Mouse (Mus musculus) ES-E14 (cell line): ENCODE data around the gene Sipa1l2. TPM values are rescaled to one million over a fixed set of nuclear protein-coding genes. Genes with fewer than 3 reads are reported as not detected.

Experiments
- DNase-seq: peaks from one replicate; pipeline ENCODE4 v3.0.0-alpha.2; 2013; ENCODE audit warnings: low read depth, low spot score
- H3K27ac ChIP-seq: 2 replicates; pipeline ENCODE4 v1.5.1; 2012; ENCODE audit warnings: low read depth, mild to moderate bottlenecking, low read length, moderate library complexity, mixed read lengths; ENCODE audit not compliant: poor library complexity, insufficient read depth, severe bottlenecking
- H3K36me3 ChIP-seq: 2 replicates; pipeline ENCODE4 v1.6.1; 2012; ENCODE audit warnings: mild to moderate bottlenecking, low read length, moderate library complexity, mixed read lengths; ENCODE audit not compliant: control insufficient read depth, poor library complexity, insufficient read depth, severe bottlenecking
- H3K4me1 ChIP-seq, 2 experiments: fragments of 150-350 bp in 1 of 2; sonication (generic) in 1 of 2; 2 replicates each; pipeline ENCODE4 v1.6.1; 2012; ENCODE audit warnings: low read length in 2 of 2, mild to moderate bottlenecking in 1 of 2, mixed read lengths in 1 of 2; ENCODE audit not compliant: control insufficient read depth in 2 of 2, insufficient read depth in 2 of 2, poor library complexity in 1 of 2
- H3K4me3 ChIP-seq, 2 experiments: fragments of 150-350 bp in 1 of 2; sonication (generic) in 1 of 2; 2 replicates each; pipeline ENCODE4 v1.5.1; 2012; ENCODE audit warnings: low read length in 2 of 2, low read depth in 1 of 2, mild to moderate bottlenecking in 1 of 2, mixed read lengths in 1 of 2; ENCODE audit not compliant: insufficient read depth in 1 of 2, poor library complexity in 1 of 2, severe bottlenecking in 1 of 2
- H3K9ac ChIP-seq: 2 replicates; pipeline ENCODE4 v1.6.1; 2012; ENCODE audit warnings: low read depth, mild to moderate bottlenecking, low read length, mixed read lengths; ENCODE audit not compliant: poor library complexity, insufficient read depth, severe bottlenecking
- H3K9me3 ChIP-seq: fragments of 150-350 bp; sonication (generic); 2 replicates; pipeline ENCODE4 v1.6.1; 2012; ENCODE audit warnings: low read depth, mild to moderate bottlenecking, low read length; ENCODE audit not compliant: control insufficient read depth, insufficient read depth
- CHD2 ChIP-seq: IDR thresholded peaks from 2 replicates; pipeline ENCODE4 v1.6.1; 2014; ENCODE audit warnings: mild to moderate bottlenecking, low read depth, low read length, inconsistent platforms
- HCFC1 ChIP-seq: IDR thresholded peaks from 2 replicates; pipeline ENCODE4 v1.6.1; 2012; ENCODE audit warnings: low read length, inconsistent platforms, borderline replicate concordance; ENCODE audit not compliant: insufficient read depth
- MAFK ChIP-seq: IDR thresholded peaks from 2 replicates; pipeline ENCODE4 v1.6.1; 2014; ENCODE audit warnings: mild to moderate bottlenecking, low read depth, low read length, inconsistent platforms; ENCODE audit not compliant: insufficient read depth
- ZC3H11A ChIP-seq: IDR thresholded peaks from 2 replicates; pipeline ENCODE4 v1.6.1; 2012; ENCODE audit warnings: low read depth, mild to moderate bottlenecking, inconsistent platforms, low read length, borderline replicate concordance
- ZNF384 ChIP-seq: IDR thresholded peaks from 2 replicates; pipeline ENCODE4 v1.6.1; 2012; ENCODE audit warnings: low read depth, low read length, inconsistent platforms
- in situ Hi-C, 2 experiments: fragments of 600-800 bp; cut with MboI; formaldehyde crosslinking; loops; one replicate each; pipeline ENCODE4 v1.15.1; 2025; ENCODE audit warnings: low sequenced_read_pairs in 2 of 2, inconsistent platforms in 1 of 2; ENCODE audit not compliant: unreplicated experiment in 2 of 2
- total RNA-seq: library from RNA; depleted of rRNA; stranded (reverse); fragments of 300-350 nt; gene quantifications from 2 replicates; pipeline ENCODE4 v1.2.3, GENCODE M21; 2012

Gene Sipa1l2
- total RNA-seq, 1 experiment: 19.0 TPM

GRCm38 (mm10) chr8:125559066-125559653, 10.4 kb downstream of the Sipa1l2 start:
- Histone ChIP-seq H3K4me1 (peaks cover 4 to 54% of the 10 kb centered on the region in 2 experiments; a peak in 2 of 4 replicates), H3K9ac (no peak overlapping the region)
- DNase-seq: no peak

GRCm38 (mm10) chr8:125558109-125559065, 11.2 kb downstream of the Sipa1l2 start:
- Histone ChIP-seq H3K4me3 (no peak overlapping the region), H3K27ac (no peak overlapping the region), H3K9ac (no peak overlapping the region), H3K36me3 (peaks cover 4% of the 10 kb centered on the region; the same call in 1 of the 2 replicates), H3K9me3 (no peaks in the 10 kb centered on the region), H3K4me1 (peaks cover 4 to 58% of the 10 kb centered on the region in 2 experiments; a peak in 2 of 4 replicates)
- no peak for DNase-seq
- in situ Hi-C loops: loop anchor here in 1 of 2 experiments (25.0 kb wide), 1 partner anchor 371 kb away; no protein-coding TSS in a partner anchor
- no peak for TF ChIP-seq CHD2
- TF ChIP-seq HCFC1: no peak
- TF ChIP-seq ZNF384: no peak
- TF ChIP-seq ZC3H11A: no peak
- no peak for TF ChIP-seq MAFK

More at GRCm38 (mm10) chr8:125559066-125559653, 10.4 kb downstream of the Sipa1l2 start:
- no peaks in the 10 kb centered on the region for H3K9me3 ChIP-seq
- in situ Hi-C loops: loop anchor here in 1 of 2 experiments (25.0 kb wide), 1 partner anchor 372 kb away; no protein-coding TSS in a partner anchor
- no peak overlapping the region for H3K4me3 ChIP-seq
- peaks cover 4% of the 10 kb centered on the region; the same call in 1 of the 2 replicates for H3K36me3 ChIP-seq
- no peak overlapping the region for H3K27ac ChIP-seq
- TF ChIP-seq ZC3H11A (no peak), ZNF384 (no peak), CHD2 (no peak), HCFC1 (no peak), MAFK (no peak)

GRCm38 (mm10) chr8:125557391-125558108, 12.1 kb downstream of the Sipa1l2 start:
- H3K36me3 ChIP-seq: peaks cover 4% of the 10 kb centered on the region; the same call in 1 of the 2 replicates
- peaks cover 4 to 53% of the 10 kb centered on the region in 2 experiments; a peak in 3 of 4 replicates for H3K4me1 ChIP-seq
- no peaks in the 10 kb centered on the region for H3K9me3 ChIP-seq
- in situ Hi-C loops: loop anchor here in 1 of 2 experiments (25.0 kb wide), 1 partner anchor 370 kb away; no protein-coding TSS in a partner anchor
- TF ChIP-seq CHD2: no peak
- no peak for TF ChIP-seq HCFC1
- no peak overlapping the region for H3K9ac ChIP-seq
- H3K4me3 ChIP-seq: no peak overlapping the region
- H3K27ac ChIP-seq: no peak overlapping the region
- DNase-seq: no peak

GRCm38 (mm10) chr8:125556706-125557105, 12.9 kb downstream of the Sipa1l2 start:
- TF ChIP-seq ZC3H11A: no peak
- no peak for TF ChIP-seq CHD2
- no peak for TF ChIP-seq ZNF384
- no peak for TF ChIP-seq MAFK
- TF ChIP-seq HCFC1: no peak

More at GRCm38 (mm10) chr8:125556706-125557105, 12.9 kb downstream of the Sipa1l2 start:
- no peak for DNase-seq
- in situ Hi-C loops: loop anchor here in 1 of 2 experiments (25.0 kb wide), 1 partner anchor 369 kb away; no protein-coding TSS in a partner anchor
- Histone ChIP-seq H3K4me1 (peaks cover 5 to 55% of the 10 kb centered on the region in 2 experiments), H3K27ac (no peak overlapping the region), H3K4me3 (no peak overlapping the region), H3K36me3 (peaks cover 4% of the 10 kb centered on the region; the same call in 1 of the 2 replicates), H3K9ac (no peak overlapping the region), H3K9me3 (no peaks in the 10 kb centered on the region)
